ENCODE assay signal across 15 mouse cellular contexts in genomic region chr1:183381816-183382215, GRCm38 (mm10).
"Had no signal": no experiment of that assay in that cellular context is flagged by ENCODE, and none has a peak within 500 bp of the region (broad histone marks: within the 10 kb centered on the region; RNA-seq: fewer than 3 reads in every experiment).

No protein-coding gene starts in this region.

- H3K27ac ChIP-seq: neural tube, embryonic 13.5 days; neural tube, embryonic 15.5 days; stomach, embryonic 15.5 days had no signal

- H3K9ac ChIP-seq: neural tube, embryonic 13.5 days; neural tube, embryonic 15.5 days; stomach, embryonic 15.5 days had no signal

- H3K9me3 ChIP-seq: neural tube, embryonic 13.5 days; neural tube, embryonic 15.5 days; stomach, embryonic 15.5 days had no signal

- H3K4me2 ChIP-seq: neural tube, embryonic 13.5 days; neural tube, embryonic 15.5 days; stomach, embryonic 15.5 days had no signal

- H3K4me1 ChIP-seq: neural tube, embryonic 13.5 days; neural tube, embryonic 15.5 days; stomach, embryonic 15.5 days had no signal

- DNase-seq: retina, postnatal 1 day; right cerebral cortex, adult 18-20 months; right cerebral cortex, postnatal 14 days; right cerebral cortex, postnatal 25 days; right cerebral cortex, postnatal 4 days; spleen, adult 18-20 months; thymus, adult 18-20 months; thymus, adult 2 months; thymus, postnatal 14 days; thymus, postnatal 25 days; thymus, postnatal 36 days; thymus, postnatal 4 days had no signal

- H3K4me3 ChIP-seq: neural tube, embryonic 13.5 days; neural tube, embryonic 15.5 days; stomach, embryonic 15.5 days had no signal

- H3K36me3 ChIP-seq: neural tube, embryonic 13.5 days; neural tube, embryonic 15.5 days; stomach, embryonic 15.5 days had no signal
